Mouse (Mus musculus): Measurements from ENCODE around the gene Mlec. TPM values are rescaled to one million over a fixed set of nuclear protein-coding genes. Genes with fewer than 3 reads are reported as not detected.

Gene Mlec
- polyA plus RNA-seq, 1 experiment: 56.9 TPM

GRCm38 (mm10) chr5:115193226-115193625 lies 35.2 kb upstream of the Mlec start:
- WGBS: 2% methylated on average over 34 of the region's 34 CpGs
- Histone ChIP-seq H3K4me1 (ENCODE audit: control insufficient read depth, insufficient read depth, low read length) (no peaks in the 10 kb centered on the region), H3K4me3 (replicated peaks; ENCODE audit: control insufficient read depth, low read depth, low read length) (no peak overlapping the region), H3K27ac (ENCODE audit: control insufficient read depth, insufficient read depth, low read depth, low read length, poor library complexity) (no peak overlapping the region)
- TF ChIP-seq CTCF (IDR thresholded peaks at IDR 0.05; ENCODE audit: control insufficient read depth, insufficient read depth, low read length) (no peak), POLR2A (IDR thresholded peaks at IDR 0.05; ENCODE audit: borderline replicate concordance, control insufficient read depth, low read depth, low read length) (no peak)

DNA sequence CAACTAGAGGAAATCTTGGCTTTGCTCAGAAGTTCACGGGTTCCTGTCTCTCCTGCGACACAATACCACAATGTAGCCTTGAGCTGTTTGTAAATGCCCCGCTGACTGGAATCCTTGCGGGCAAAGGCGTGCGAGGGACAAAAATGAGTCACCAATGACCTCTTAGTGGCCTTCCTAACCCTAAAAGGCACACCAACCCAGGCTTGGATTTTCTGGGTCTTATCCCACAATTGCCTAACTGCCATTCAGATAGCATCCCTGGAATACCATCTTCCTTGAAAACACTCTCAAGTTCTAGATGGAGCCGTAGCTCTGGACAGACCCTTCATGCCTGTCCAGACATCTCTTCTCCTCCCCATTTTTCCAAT lies 34.8 kb upstream of the Mlec start:
- TF ChIP-seq CTCF (IDR thresholded peaks at IDR 0.05; ENCODE audit: control insufficient read depth, insufficient read depth, low read length): no peak
- TF ChIP-seq POLR2A (IDR thresholded peaks at IDR 0.05; ENCODE audit: borderline replicate concordance, control insufficient read depth, low read depth, low read length): no peak
- 10% methylated on average over 7 of the region's 7 CpGs for WGBS
- Histone ChIP-seq H3K27ac (ENCODE audit: control insufficient read depth, insufficient read depth, low read depth, low read length, poor library complexity) (no peak overlapping the region), H3K4me1 (ENCODE audit: control insufficient read depth, insufficient read depth, low read length) (no peaks in the 10 kb centered on the region), H3K4me3 (replicated peaks; ENCODE audit: control insufficient read depth, low read depth, low read length) (no peak overlapping the region)

GRCm38 (mm10) chr5:115191880-115192827 lies 34.2 kb upstream of the Mlec start:
- H3K4me3 ChIP-seq (replicated peaks; ENCODE audit: control insufficient read depth, low read depth, low read length): no peak overlapping the region
- H3K4me1 ChIP-seq (ENCODE audit: control insufficient read depth, insufficient read depth, low read length): peaks cover 2% of the 10 kb centered on the region; the same call in 1 of the 2 replicates
- no peak overlapping the region for H3K27ac ChIP-seq (ENCODE audit: control insufficient read depth, insufficient read depth, low read depth, low read length, poor library complexity)
- no peak for TF ChIP-seq CTCF (IDR thresholded peaks at IDR 0.05; ENCODE audit: control insufficient read depth, insufficient read depth, low read length)
- no peak for TF ChIP-seq POLR2A (IDR thresholded peaks at IDR 0.05; ENCODE audit: borderline replicate concordance, control insufficient read depth, low read depth, low read length)
- WGBS: 9% methylated on average over 29 of the region's 29 CpGs

DNA sequence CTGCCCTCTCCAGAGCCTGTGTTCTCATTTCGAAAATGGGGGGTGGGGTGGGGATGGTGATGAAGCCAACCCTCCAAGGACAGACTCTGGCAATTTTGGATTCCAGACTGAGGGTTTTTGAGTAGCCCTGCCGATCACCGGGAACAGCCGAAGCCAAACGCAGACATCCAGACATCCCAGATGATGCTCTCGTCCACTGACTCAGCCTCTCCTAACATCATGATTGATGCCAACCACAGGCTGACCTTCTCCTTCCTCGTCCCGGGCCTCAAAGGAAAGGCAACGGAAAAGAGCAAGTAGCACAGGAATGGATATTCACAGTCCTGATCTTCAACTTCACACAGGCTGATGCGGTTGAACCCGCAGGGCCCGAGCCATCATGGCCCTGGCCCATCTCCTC lies 32.1 kb upstream of the Mlec start:
- peaks cover 4% of the 10 kb centered on the region; the same call in 1 of the 2 replicates for H3K4me1 ChIP-seq (ENCODE audit: control insufficient read depth, insufficient read depth, low read length)
- H3K27ac ChIP-seq (ENCODE audit: control insufficient read depth, insufficient read depth, low read depth, low read length, poor library complexity): no peak overlapping the region
- TF ChIP-seq CTCF (IDR thresholded peaks at IDR 0.05; ENCODE audit: control insufficient read depth, insufficient read depth, low read length): no peak
- TF ChIP-seq POLR2A (IDR thresholded peaks at IDR 0.05; ENCODE audit: borderline replicate concordance, control insufficient read depth, low read depth, low read length): no peak
- no peak overlapping the region for H3K4me3 ChIP-seq (replicated peaks; ENCODE audit: control insufficient read depth, low read depth, low read length)
- 67% methylated on average over 12 of the region's 12 CpGs for WGBS

DNA sequence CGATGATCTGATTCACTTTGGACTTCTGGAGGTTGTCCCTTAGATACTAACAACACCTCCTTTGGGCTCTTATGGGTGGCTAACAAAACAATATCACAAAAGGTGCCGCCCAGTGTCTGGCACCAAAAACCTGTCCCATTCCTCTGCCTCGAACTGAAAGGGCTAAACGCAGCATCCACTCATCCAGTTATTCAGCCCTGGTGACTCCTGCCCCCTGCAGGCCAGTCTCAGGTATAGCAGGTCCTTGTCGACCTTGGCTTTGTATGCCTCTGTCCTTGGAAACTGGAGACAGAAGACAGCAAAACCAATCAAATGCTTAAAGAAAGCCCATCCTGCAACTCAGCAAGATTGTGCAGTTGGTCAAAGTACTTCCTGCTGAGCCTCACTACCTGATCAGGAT lies 30.8 kb upstream of the Mlec start:
- Histone ChIP-seq H3K4me3 (replicated peaks; ENCODE audit: control insufficient read depth, low read depth, low read length) (no peak overlapping the region), H3K4me1 (ENCODE audit: control insufficient read depth, insufficient read depth, low read length) (peaks cover 4% of the 10 kb centered on the region; the same call in 1 of the 2 replicates), H3K27ac (ENCODE audit: control insufficient read depth, insufficient read depth, low read depth, low read length, poor library complexity) (no peak overlapping the region)
- TF ChIP-seq CTCF (IDR thresholded peaks at IDR 0.05; ENCODE audit: control insufficient read depth, insufficient read depth, low read length) (peak; percentile 91), POLR2A (IDR thresholded peaks at IDR 0.05; ENCODE audit: borderline replicate concordance, control insufficient read depth, low read depth, low read length) (no peak)
- 36% methylated on average over 5 of the region's 5 CpGs for WGBS

DNA sequence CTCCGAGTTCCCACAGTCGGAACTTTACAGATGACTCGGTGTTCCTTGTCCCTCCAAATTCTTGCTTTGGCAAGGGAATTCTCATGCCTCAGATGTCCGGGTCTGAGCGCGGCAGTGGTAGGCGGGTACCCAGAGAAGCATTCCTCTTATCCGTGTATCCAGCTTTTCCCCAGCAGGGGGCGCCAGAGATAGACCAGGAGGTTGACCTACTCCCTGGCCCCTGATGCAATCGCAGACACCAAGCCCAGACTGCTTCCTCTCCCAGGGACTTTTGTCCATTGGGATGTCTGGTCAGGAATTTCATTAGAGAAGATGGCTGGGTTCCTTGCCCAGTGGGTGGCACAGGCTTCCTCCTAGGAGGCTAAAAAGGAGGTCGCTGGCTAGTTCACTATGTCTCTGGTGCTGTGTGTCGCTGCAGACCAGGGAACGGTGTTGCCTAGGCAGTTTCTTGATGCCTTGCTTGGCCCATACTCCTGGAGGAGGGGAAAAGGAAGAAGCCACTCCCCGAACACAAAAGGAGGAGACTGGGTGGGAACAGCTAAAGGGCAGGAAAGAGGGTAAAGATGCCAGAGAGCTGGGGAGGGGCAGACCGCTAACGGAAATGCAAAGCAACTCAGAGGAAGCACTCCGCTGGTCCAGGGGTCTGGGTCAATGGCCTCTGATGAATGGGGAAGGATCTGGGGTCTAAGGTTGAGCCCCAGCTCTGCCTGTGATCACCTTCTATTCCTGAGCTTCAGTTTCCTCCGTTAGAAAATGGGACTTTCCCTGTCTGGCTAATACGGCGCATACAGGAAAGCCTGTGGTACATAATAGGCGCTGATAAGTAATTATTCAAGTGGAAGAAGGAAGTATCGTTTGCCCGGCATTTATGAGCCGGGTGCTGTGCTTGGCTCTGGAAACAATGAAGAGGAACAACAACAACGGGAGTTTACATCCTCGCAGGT lies 29.5 kb upstream of the Mlec start:
- TF ChIP-seq POLR2A (IDR thresholded peaks at IDR 0.05; ENCODE audit: borderline replicate concordance, control insufficient read depth, low read depth, low read length) (no peak), CTCF (IDR thresholded peaks at IDR 0.05; ENCODE audit: control insufficient read depth, insufficient read depth, low read length) (peak; percentile 80)
- Histone ChIP-seq H3K4me1 (ENCODE audit: control insufficient read depth, insufficient read depth, low read length) (peaks cover 4% of the 10 kb centered on the region; the same call in 1 of the 2 replicates), H3K27ac (ENCODE audit: control insufficient read depth, insufficient read depth, low read depth, low read length, poor library complexity) (no peak overlapping the region), H3K4me3 (replicated peaks; ENCODE audit: control insufficient read depth, low read depth, low read length) (no peak overlapping the region)
- WGBS: under 1% methylated on average over 26 of the region's 26 CpGs

GRCm38 (mm10) chr5:115186371-115187073 lies 28.5 kb upstream of the Mlec start:
- Histone ChIP-seq H3K27ac (ENCODE audit: control insufficient read depth, insufficient read depth, low read depth, low read length, poor library complexity) (no peak overlapping the region), H3K4me1 (ENCODE audit: control insufficient read depth, insufficient read depth, low read length) (peaks cover 4% of the 10 kb centered on the region; the same call in 1 of the 2 replicates), H3K4me3 (replicated peaks; ENCODE audit: control insufficient read depth, low read depth, low read length) (no peak overlapping the region)
- 28% methylated on average over 17 of the region's 17 CpGs for WGBS
- TF ChIP-seq CTCF (IDR thresholded peaks at IDR 0.05; ENCODE audit: control insufficient read depth, insufficient read depth, low read length) (no peak), POLR2A (IDR thresholded peaks at IDR 0.05; ENCODE audit: borderline replicate concordance, control insufficient read depth, low read depth, low read length) (no peak)
